Mouse (Mus musculus): Measurements from ENCODE around the gene Bag6.

Bag6 gene

DNA sequence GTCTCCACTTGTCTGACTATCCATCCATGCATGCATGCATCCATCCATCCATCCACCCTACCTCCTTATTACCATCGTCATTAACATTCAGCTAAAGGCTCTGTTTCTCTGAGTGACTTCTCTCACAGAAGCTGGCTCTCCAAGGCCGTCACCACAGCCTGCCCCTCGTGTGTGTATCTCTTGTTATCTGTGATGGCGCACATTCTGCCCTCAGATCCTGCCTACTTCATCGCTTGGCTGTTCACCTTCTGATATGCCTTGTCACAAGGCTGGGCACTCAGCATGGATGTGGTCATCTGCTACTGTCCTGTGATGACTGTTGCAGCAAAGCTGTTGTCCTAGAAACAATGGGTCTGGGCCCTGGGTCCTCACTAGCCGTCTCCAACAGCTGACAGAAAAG lies 30.2 kb upstream of the Bag6 start:
- TF ChIP-seq NANOG (IDR thresholded peaks at IDR 0.05; ENCODE audit: borderline replicate concordance, low read length) (no peak), CTCF (conservative IDR thresholded peaks at IDR 0.05; ENCODE audit: low read length) (no peak), POU5F1 (IDR thresholded peaks at IDR 0.05; ENCODE audit: borderline replicate concordance, low read length) (no peak)
- Histone ChIP-seq H3K4me3 (replicated peaks; ENCODE audit: low read length) (no peak overlapping the region), H3K9me3 (ENCODE audit: low read length) (no peaks in the 10 kb centered on the region), H3K27me3 (ENCODE audit: insufficient read depth, low read length) (no peaks in the 10 kb centered on the region), H3K4me1 (replicated peaks; ENCODE audit: low read depth, low read length) (peaks cover 50% of the 10 kb centered on the region), H3K36me3 (ENCODE audit: insufficient read depth, low read length) (peaks cover 40% of the 10 kb centered on the region)

DNA sequence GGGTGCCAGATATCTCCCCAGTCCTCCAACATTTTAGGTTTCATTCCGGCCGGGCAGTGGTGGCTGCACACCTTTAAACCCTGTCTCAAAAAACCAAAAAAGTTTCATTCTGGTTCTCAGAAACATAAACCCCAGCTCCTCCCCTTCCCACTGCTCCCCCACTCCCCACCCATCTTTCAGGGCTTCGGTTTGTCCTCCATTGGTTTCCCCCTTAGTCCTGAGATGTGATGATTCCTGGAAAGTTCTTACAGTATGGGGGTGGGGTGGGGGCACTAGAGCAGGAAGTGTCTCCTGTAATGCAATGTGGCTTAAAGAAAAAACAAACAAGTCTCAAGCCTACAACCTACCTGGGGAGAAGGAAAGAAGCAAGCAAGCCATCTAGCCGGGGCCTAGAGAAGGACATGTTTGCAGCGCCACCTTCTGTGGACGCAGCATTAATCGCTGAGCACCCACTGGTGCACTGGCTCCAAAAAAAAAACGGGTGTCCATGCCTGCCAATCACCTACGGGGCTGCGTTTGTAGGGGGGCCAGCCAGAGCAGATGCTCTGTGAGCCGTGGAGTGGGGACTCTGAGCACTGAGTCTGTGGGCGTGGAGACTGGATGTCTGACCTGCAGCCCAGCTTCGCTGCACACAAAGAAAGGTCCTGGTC lies 29.1 kb upstream of the Bag6 start:
- TF ChIP-seq CTCF (conservative IDR thresholded peaks at IDR 0.05; ENCODE audit: low read length) (no peak; the same call in 1 of the 2 replicates), POU5F1 (IDR thresholded peaks at IDR 0.05; ENCODE audit: borderline replicate concordance, low read length) (no peak), NANOG (IDR thresholded peaks at IDR 0.05; ENCODE audit: borderline replicate concordance, low read length) (no peak)
- peaks cover 31% of the 10 kb centered on the region for H3K36me3 ChIP-seq (ENCODE audit: insufficient read depth, low read length)
- no peak overlapping the region for H3K4me3 ChIP-seq (replicated peaks; ENCODE audit: low read length)
- H3K9me3 ChIP-seq (ENCODE audit: low read length): no peaks in the 10 kb centered on the region
- peaks cover 44% of the 10 kb centered on the region for H3K4me1 ChIP-seq (replicated peaks; ENCODE audit: low read depth, low read length)
- H3K27me3 ChIP-seq (ENCODE audit: insufficient read depth, low read length): no peaks in the 10 kb centered on the region

DNA sequence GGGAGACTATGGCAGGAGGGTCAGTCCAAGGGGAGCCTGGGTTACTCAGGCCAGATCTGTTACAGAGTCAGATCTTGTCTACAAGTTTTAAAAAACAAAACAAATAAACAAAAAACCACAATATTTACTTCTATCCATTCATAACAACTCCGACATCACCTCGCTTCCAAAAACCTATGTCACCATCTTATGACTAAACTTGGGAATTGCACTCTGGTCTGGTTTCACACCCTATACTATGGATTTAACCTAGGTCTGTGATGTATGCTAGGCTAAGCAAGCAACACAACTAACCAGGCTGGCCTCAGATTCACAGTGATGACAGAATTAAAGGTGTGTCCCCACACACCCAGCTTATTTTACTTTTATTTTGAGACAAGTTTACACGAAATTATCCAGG lies 28.5 kb upstream of the Bag6 start:
- TF ChIP-seq POU5F1 (IDR thresholded peaks at IDR 0.05; ENCODE audit: borderline replicate concordance, low read length) (no peak), CTCF (conservative IDR thresholded peaks at IDR 0.05; ENCODE audit: low read length) (no peak), NANOG (IDR thresholded peaks at IDR 0.05; ENCODE audit: borderline replicate concordance, low read length) (no peak)
- H3K9me3 ChIP-seq (ENCODE audit: low read length): no peaks in the 10 kb centered on the region
- H3K27me3 ChIP-seq (ENCODE audit: insufficient read depth, low read length): no peaks in the 10 kb centered on the region
- peaks cover 44% of the 10 kb centered on the region for H3K4me1 ChIP-seq (replicated peaks; ENCODE audit: low read depth, low read length)
- H3K4me3 ChIP-seq (replicated peaks; ENCODE audit: low read length): no peak overlapping the region
- peaks cover 24% of the 10 kb centered on the region for H3K36me3 ChIP-seq (ENCODE audit: insufficient read depth, low read length)

DNA sequence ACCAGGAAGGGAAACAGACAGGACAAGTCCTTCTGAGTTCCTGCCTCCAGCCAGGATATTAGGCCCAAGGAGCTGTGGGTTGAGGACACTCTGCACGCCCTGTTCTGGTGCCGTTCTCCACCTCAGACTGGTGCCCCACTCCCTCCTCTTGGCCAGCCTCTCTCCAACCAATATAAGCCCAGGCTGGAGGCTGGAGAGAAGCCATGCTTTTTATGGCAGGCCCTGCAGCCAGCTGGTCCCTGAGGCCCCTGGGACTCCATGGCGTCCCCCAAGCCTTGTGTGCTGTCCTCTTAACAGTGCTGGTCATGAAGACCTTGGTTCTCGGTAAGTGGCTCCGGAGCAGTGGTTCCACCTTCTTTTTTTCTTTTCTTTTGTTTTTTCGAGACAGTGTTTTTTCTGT lies 26.9 kb upstream of the Bag6 start, which contains the start of gene Ly6g5c:
Gene Ly6g5c (plus strand): TSS at position 183 of the 400 bp plus-strand sequence.
- H3K4me1 ChIP-seq (replicated peaks; ENCODE audit: low read depth, low read length): peaks cover 46% of the 10 kb centered on the region
- no peaks in the 10 kb centered on the region for H3K27me3 ChIP-seq (ENCODE audit: insufficient read depth, low read length)
- H3K4me3 ChIP-seq (replicated peaks; ENCODE audit: low read length): no peak within 1 kb of the TSS
- H3K36me3 ChIP-seq (ENCODE audit: insufficient read depth, low read length): peaks cover 9% of the 10 kb centered on the region
- TF ChIP-seq POU5F1 (IDR thresholded peaks at IDR 0.05; ENCODE audit: borderline replicate concordance, low read length): no peak
- H3K9me3 ChIP-seq (ENCODE audit: low read length): no peaks in the 10 kb centered on the region

DNA sequence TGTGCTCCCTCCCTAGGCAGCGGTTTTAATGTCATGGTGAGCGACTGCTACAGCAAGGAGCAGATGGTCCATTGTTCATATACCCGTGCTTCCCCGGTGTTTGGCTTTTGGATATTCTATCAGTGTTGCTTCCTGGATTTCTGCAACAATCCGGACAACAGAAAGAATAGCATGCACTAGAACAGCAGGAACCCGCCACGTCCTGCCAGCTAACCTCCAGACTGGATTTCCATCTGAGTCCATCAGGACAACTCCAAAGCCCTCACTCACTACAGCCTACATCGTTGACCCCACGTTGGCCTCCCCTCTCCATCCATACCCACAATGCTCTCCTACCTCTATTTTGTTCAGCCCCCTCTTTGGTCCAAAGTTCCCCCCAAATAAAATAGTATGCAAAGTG lies 23.2 kb upstream of the Bag6 start:
- no peak overlapping the region for H3K4me3 ChIP-seq (replicated peaks; ENCODE audit: low read length)
- H3K27me3 ChIP-seq (ENCODE audit: insufficient read depth, low read length): no peaks in the 10 kb centered on the region
- TF ChIP-seq CTCF (conservative IDR thresholded peaks at IDR 0.05; ENCODE audit: low read length): no peak
- no peak for TF ChIP-seq POU5F1 (IDR thresholded peaks at IDR 0.05; ENCODE audit: borderline replicate concordance, low read length)
- no peak for TF ChIP-seq NANOG (IDR thresholded peaks at IDR 0.05; ENCODE audit: borderline replicate concordance, low read length)
- peaks cover 47% of the 10 kb centered on the region for H3K4me1 ChIP-seq (replicated peaks; ENCODE audit: low read depth, low read length)
- peaks cover 29% of the 10 kb centered on the region for H3K36me3 ChIP-seq (ENCODE audit: insufficient read depth, low read length)
- H3K9me3 ChIP-seq (ENCODE audit: low read length): no peaks in the 10 kb centered on the region

DNA sequence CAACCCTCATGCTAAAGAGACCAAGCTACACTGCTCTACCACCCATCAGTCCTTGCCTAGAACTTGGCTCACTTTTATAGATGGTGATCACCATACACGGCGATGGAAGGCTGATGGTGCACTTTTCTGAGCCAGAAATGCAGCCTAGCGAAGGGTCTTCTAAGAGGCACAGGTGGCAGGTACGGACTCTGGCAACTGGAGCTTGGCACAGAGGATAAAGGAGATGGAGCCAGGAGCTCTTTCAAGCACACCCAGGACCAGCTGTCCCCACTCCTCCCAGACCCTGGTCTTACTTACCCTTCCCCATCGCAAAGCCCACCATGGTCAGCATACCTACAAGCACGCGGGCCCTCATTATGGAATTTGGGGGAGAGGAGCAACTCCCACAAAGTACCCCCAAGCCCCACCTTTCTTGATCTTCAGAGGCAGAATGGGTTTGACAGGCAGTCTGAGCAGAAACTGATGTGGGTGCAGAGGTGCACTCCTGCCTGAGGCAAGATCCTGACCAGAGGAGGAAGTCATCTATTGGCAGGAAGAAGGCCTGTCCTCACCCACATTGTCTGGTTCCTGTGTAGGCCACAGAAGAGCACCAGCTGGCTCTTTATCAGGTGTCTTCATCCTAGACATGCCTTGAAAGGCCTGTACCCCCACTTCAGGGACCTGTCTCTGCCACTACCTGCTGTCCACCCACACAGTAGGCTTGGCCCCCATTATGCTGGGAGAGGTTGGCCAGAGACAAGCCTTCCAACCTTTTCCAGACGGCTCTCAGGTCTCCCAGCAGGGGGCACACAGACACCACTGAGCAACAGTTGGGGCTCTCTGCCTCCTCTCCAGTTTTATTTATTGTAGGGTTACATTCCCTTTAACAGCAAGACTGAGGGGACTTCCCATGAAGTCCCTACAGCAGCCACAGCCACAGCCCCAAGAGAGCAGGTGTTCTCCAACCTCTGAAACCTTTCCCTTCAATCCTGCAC lies 19.6 kb upstream of the Bag6 start, which contains the start of gene Ly6g5b:
Gene Ly6g5b (minus strand): TSS at position 383 of the 974 bp plus-strand sequence.
- Histone ChIP-seq H3K36me3 (ENCODE audit: insufficient read depth, low read length) (peaks cover 62% of the 10 kb centered on the region), H3K27me3 (ENCODE audit: insufficient read depth, low read length) (no peaks in the 10 kb centered on the region), H3K4me3 (replicated peaks; ENCODE audit: low read length) (no peak within 1 kb of the TSS), H3K9me3 (ENCODE audit: low read length) (no peaks in the 10 kb centered on the region), H3K4me1 (replicated peaks; ENCODE audit: low read depth, low read length) (peaks cover 61% of the 10 kb centered on the region)
- TF ChIP-seq POU5F1 (IDR thresholded peaks at IDR 0.05; ENCODE audit: borderline replicate concordance, low read length) (no peak), NANOG (IDR thresholded peaks at IDR 0.05; ENCODE audit: borderline replicate concordance, low read length) (no peak)

DNA sequence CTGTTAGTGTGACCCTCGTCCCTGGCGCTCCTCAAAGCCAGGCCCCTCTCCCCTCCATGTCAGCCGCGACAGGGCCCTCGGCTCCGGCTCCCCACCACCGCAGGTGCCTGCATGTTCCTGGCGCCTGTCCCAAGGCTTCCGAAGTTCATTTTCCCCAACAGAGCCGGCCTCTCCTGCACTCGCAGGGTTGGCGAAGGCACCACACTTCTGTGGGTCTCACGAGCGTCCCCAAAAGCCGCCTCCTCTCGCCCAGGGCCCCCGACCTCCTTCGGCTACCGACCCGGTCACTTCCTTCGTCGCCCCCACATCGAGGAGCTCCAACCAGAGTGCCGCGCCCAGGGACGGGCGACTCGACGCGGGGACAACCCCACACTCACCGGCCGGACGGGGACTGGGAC lies 14.2 kb upstream of the Bag6 start:
- H3K9me3 ChIP-seq (ENCODE audit: low read length): no peaks in the 10 kb centered on the region
- no peaks in the 10 kb centered on the region for H3K27me3 ChIP-seq (ENCODE audit: insufficient read depth, low read length)
- peaks cover 68% of the 10 kb centered on the region for H3K36me3 ChIP-seq (ENCODE audit: insufficient read depth, low read length)
- no peak for TF ChIP-seq NANOG (IDR thresholded peaks at IDR 0.05; ENCODE audit: borderline replicate concordance, low read length)
- TF ChIP-seq POU5F1 (IDR thresholded peaks at IDR 0.05; ENCODE audit: borderline replicate concordance, low read length): no peak
- no peak for TF ChIP-seq CTCF (conservative IDR thresholded peaks at IDR 0.05; ENCODE audit: low read length)
- peak overlapping the region; percentile 98 for H3K4me3 ChIP-seq (replicated peaks; ENCODE audit: low read length)
- H3K4me1 ChIP-seq (replicated peaks; ENCODE audit: low read depth, low read length): peaks cover 60% of the 10 kb centered on the region

DNA sequence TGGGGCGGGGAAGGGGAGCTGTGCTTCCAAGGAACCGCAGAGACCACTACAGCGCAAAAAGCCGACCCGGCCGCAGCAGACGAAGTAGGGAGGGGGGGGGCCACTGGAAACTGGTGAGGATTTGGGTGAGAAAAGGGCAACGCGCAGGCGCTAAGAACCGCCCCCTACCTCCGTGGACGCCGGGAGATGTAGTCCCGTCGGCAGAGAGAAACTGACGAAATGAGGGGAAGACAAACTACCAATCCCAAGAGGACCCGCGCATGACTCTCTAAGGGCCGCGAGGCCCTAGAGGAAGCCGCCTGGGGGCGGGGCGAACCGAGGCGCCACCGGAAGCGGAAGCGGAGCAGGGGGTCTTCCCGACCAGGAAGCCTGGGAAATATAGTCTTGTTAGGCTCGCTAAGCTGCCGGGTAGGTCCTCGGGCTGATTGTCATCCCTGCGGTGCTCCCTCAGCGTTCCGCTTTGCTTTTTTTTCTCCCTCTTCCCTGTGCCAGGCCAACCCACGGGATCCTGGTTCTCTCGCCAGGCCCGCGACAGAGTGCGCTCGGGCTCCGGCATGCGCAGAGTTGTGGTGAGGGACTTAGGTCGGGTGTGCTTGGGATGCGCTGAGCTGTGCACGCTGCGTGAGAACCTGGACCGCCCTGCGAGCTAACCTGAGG lies 13.7 kb upstream of the Bag6 start, which contains the start of gene Gpank1:
Gene Gpank1 (plus strand): TSS at position 313 of the 657 bp plus-strand sequence.
- Histone ChIP-seq H3K9me3 (ENCODE audit: low read length) (no peaks in the 10 kb centered on the region), H3K36me3 (ENCODE audit: insufficient read depth, low read length) (peaks cover 63% of the 10 kb centered on the region), H3K4me1 (replicated peaks; ENCODE audit: low read depth, low read length) (peaks cover 55% of the 10 kb centered on the region), H3K4me3 (replicated peaks; ENCODE audit: low read length) (peak within 1 kb of the TSS; percentile 98), H3K27me3 (ENCODE audit: insufficient read depth, low read length) (no peaks in the 10 kb centered on the region)
- TF ChIP-seq NANOG (IDR thresholded peaks at IDR 0.05; ENCODE audit: borderline replicate concordance, low read length): no peak
- TF ChIP-seq CTCF (conservative IDR thresholded peaks at IDR 0.05; ENCODE audit: low read length): no peak
- TF ChIP-seq POU5F1 (IDR thresholded peaks at IDR 0.05; ENCODE audit: borderline replicate concordance, low read length): no peak

All from E14TG2a.4 (cell line).